Mouse (Mus musculus): ENCODE data around the gene Daam1. TPM values are rescaled to one million over a fixed set of nuclear protein-coding genes. Genes with fewer than 3 reads are reported as not detected.

Gene Daam1
- total RNA-seq, 4 experiments from 2014 or later, result 62.2 to 67.0 (median 64.0) TPM

- DNase-seq (ENCODE audit: low spot score in 2 of 2), result no peak
Measured at GRCm38 (mm10) chr12:71863846-71864543, 33.1 kb downstream of the Daam1 start.

GRCm38 (mm10) chr12:71864544-71864897 lies 33.6 kb downstream of the Daam1 start:
- no peak for DNase-seq (ENCODE audit: low spot score in 2 of 2)

GRCm38 (mm10) chr12:71865937-71866336 lies 35.1 kb downstream of the Daam1 start:
- no peak for DNase-seq (ENCODE audit: low spot score in 2 of 2)

- no peak for DNase-seq (ENCODE audit: low spot score in 2 of 2)
Measured at GRCm38 (mm10) chr12:71867345-71868240, 36.7 kb downstream of the Daam1 start.

GRCm38 (mm10) chr12:71870644-71871043 lies 39.8 kb downstream of the Daam1 start:
- no peak for DNase-seq (ENCODE audit: low spot score in 2 of 2)

GRCm38 (mm10) chr12:71872330-71872729 lies 41.5 kb downstream of the Daam1 start:
- no peak for DNase-seq (ENCODE audit: low spot score in 2 of 2)

GRCm38 (mm10) chr12:71874561-71874960 lies 43.7 kb downstream of the Daam1 start:
- no peak for DNase-seq (ENCODE audit: low spot score in 2 of 2)

GRCm38 (mm10) chr12:71874984-71875383 lies 44.1 kb downstream of the Daam1 start:
- no peak for DNase-seq (ENCODE audit: low spot score in 2 of 2)

GRCm38 (mm10) chr12:71875761-71876489 lies 45.0 kb downstream of the Daam1 start:
- DNase-seq (ENCODE audit: low spot score in 2 of 2), result no peak

GRCm38 (mm10) chr12:71880987-71881386 lies 50.1 kb downstream of the Daam1 start:
- no peak for DNase-seq (ENCODE audit: low spot score in 2 of 2)

GRCm38 (mm10) chr12:71881477-71881876 lies 50.6 kb downstream of the Daam1 start:
- DNase-seq (ENCODE audit: low spot score in 2 of 2), result no peak

GRCm38 (mm10) chr12:71883066-71883711 lies 52.3 kb downstream of the Daam1 start:
- DNase-seq (ENCODE audit: low spot score in 2 of 2), result no peak

- no peak for DNase-seq (ENCODE audit: low spot score in 2 of 2)
Measured at GRCm38 (mm10) chr12:71885170-71885574, 54.3 kb downstream of the Daam1 start.

- no peak for DNase-seq (ENCODE audit: low spot score in 2 of 2)
Measured at GRCm38 (mm10) chr12:71885717-71886116, 54.8 kb downstream of the Daam1 start.

GRCm38 (mm10) chr12:71886406-71886805 lies 55.5 kb downstream of the Daam1 start:
- DNase-seq (ENCODE audit: low spot score in 2 of 2), result no peak

- DNase-seq (ENCODE audit: low spot score in 2 of 2), result no peak
Measured at GRCm38 (mm10) chr12:71886941-71887340, 56.1 kb downstream of the Daam1 start.

GRCm38 (mm10) chr12:71888370-71888769 lies 57.5 kb downstream of the Daam1 start:
- DNase-seq (ENCODE audit: low spot score in 2 of 2), result no peak

GRCm38 (mm10) chr12:71889266-71889665 lies 58.4 kb downstream of the Daam1 start:
- no peak for DNase-seq (ENCODE audit: low spot score in 2 of 2)

- DNase-seq (ENCODE audit: low spot score in 2 of 2), result no peak
Measured at GRCm38 (mm10) chr12:71890282-71890681, 59.4 kb downstream of the Daam1 start.

- no peak for DNase-seq (ENCODE audit: low spot score in 2 of 2)
Measured at GRCm38 (mm10) chr12:71891729-71892355, 61.0 kb downstream of the Daam1 start.
